Mouse (Mus musculus): ENCODE measurements around the gene Ralbp1.
A peak's percentile ranks its signal among the peaks of the same experiment; 100 is the strongest.

Gene Ralbp1

DNA sequence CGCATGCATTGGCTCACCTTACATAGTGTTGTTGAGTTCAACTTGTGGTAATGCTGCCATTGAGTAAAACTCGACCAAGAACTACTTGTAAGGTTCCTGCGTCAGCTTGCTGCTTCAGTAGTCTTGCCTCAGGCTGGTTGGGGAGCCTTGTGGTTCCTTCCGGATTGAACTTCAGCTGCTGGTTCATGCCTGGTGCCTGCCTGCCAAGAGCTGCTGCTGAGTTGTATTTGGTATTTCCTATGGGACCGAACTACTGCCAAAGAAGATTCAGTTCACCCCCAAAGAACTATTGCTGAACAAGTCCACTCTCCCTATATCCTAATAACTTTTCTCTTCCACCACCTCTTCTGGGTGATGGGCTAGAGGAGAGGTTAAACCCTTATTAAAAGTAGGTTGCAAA is 3.9 kb upstream of the Ralbp1 start:
- peak; percentile 89 for DNase-seq

DNA sequence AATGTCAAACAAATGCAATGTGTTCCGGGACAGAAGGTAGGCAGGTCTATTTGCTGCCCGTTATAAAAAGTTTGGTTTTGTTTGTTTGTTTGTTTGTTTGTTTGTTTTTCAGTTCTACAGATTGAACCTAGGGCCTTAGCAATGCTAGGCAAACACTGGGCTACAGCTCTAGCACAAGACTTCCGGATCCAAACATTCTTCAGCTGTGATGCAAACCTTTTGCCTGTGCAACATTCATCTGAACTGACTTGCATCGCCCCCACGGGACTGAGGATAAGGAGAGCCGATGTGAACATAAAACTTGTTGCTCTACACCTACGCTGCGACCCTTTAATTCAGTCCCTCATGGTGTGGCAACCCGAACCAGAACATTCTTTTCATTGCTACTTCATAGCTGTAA is 973 bp upstream of the Ralbp1 start:
- DNase-seq = peak; percentile 91

DNA sequence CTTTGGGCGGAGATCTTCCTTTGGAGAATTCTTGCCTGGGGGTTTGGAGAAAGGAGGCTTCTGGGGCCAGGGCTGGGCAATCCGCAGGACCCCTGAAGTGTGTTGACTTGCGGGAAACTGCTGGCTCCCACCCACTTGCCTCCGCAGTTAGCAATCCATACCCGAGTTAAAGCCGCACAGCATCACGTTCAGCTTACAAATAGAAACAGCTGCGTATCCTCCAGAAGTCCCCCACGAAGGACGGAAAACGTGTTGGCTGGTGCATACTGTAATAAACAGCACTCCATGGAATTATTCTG is 251 bp downstream of the Ralbp1 start:
- no peak for DNase-seq

DNA sequence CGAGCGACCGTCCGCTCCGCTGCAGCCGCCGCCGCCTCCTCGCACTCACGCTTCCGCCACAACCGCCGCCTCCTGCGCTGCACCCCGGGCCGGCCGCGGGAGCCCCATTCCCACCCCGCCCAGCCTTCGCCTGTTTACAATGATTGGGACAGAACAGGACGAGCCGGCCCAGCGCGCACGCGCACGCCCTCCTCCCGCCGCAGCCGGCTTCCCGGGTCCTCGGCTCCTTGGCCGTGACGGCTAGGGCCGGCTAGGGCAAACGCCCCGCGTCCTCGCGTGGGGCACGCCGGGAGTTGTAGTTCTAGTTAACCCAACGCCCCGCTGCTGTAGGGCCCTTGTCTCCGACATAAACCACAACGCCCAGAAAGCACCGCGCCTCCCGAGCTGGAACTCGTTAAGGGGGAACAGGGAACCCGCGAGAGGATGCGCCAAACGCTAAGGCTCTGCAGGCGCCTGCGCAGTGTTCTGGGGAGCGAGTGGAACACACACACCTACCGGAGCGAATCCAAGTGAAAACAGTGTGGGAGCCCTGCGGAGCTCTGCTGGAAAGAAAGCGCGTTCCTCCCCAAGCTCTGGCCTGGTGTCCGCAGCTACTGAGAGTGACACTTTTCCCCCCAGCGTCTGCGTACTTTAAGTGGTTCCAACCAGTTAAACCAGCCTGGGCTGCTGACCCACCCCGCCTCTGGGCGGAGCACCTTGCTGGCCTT is 754 bp downstream of the Ralbp1 start:
- peak; percentile 100 for DNase-seq

DNA sequence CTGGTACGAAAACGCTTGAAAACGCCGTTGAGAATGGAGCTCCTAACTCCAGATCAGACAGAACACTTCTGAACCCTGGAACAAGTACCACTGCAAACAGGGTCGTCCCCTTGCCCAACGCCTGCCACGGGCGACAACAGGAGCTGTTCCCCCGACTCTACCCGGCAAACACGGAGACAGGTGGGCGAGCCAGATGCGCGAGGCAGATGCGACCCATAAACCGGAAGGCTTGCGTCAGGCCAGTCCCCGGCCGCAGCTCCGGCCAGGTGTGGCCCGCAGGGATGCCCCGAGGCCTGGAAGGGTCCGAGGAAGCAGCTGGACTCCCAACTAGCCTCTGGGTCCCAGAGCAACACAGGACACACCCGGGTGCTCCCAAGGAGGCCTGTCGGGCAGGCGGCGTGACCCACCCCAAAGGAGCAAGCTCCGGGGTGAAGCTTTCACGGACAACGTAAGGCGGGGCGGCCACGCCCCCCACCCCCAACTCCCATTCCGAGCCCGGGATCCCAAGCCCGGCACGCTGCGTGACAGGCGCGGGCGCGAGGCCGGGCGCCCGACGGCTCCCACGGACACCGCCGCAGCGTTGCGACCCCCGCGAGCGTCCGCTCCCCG is 1.4 kb downstream of the Ralbp1 start:
- no peak for DNase-seq

DNA sequence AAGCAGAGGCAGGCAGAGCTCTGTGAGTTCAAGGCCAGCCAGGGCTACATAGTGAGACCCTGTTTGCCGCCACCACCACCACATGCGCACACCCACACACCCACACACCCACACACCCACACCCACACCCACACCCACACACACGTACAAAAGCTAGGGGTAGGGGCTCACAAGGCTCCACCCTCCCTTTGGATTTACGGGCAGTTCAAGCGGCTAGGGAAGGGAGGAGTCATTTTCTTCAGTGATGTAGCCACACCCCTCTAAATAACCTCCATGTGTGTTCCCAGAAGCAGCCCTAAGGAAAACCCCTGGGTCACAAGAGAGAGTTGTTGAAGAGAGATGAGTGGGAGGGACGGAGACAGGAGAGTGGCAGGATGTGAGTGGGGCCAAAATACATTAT is 8.6 kb downstream of the Ralbp1 start:
- peak; percentile 71 for DNase-seq

DNA sequence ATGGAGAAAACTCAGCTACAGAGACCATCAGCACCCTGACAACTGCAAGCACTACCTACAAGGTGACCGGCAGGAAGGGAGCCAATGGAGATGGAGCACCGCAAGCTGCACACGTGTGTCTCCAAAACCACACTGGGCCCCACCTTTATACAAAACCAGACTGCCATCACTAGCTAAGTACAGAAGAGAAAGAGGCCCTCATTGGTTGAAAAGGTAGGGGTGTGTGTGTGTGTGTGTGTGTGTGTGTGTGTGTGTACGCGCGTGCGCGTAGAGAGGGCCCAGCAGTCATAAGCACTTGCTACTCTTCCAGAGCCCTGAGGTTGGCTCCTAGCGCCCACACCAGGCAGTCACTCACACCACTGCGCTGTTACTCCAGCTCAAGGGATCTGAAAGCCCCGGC is 11.8 kb downstream of the Ralbp1 start:
- peak; percentile 72 for DNase-seq

DNA sequence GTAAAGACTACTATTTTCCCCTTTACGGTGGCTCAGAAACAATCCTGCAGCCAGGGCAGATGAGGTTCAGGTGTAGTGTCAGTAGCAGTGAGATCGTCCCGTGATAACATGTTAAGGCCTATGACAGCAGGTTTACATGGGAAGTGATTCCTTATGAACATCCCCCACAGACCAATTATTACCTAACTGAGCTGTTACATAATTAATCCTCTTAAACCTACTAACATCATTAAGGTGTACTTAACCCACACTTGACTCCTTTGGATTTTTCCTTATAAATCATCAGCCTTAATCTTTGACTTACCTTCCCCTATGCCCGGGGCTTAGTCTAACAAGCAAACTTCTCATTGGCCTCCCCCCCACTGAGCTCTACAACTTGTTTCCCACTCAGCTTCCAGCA is 12.4 kb downstream of the Ralbp1 start:
- peak; percentile 35 for DNase-seq

DNA sequence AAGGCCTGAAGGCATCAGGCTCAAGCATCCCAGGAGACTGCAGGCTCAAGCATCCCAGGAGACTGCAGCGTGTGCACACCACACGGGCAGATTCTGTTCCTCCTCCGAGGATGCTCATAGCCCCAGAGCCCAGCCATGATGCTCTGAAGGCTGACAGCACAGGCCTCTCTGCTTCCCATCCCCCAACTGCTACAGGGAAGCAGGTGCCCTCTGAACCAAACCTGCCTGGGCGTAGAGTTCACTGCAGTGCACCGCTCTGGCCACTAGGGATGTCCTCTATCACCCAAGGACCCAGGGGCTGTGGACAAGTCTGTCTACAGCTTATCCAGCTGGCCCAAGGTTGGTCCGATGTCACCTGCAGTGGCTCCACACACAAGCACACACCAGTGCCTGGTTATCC is 12.9 kb downstream of the Ralbp1 start:
- peak; percentile 94 for DNase-seq

DNA sequence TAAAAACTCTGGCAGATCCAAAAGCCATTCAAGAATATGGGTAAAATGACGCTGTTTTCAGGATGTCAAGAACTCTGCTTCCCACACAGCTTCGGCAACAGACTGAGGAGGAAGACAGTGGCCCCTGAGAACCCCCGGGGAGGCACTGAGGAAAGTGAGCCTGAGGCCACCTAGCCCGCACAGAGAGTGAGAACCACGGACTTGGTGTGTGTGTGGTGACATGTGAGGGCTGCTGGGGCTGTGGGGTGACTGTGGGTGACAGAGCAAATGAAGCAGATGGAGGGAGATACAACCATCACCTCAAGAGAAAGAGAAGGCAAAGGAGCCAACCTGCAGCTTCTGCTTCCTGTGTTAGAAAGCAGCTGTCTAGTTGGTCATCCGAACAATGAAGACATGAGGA is 13.5 kb downstream of the Ralbp1 start:
- DNase-seq = peak; percentile 88

DNA sequence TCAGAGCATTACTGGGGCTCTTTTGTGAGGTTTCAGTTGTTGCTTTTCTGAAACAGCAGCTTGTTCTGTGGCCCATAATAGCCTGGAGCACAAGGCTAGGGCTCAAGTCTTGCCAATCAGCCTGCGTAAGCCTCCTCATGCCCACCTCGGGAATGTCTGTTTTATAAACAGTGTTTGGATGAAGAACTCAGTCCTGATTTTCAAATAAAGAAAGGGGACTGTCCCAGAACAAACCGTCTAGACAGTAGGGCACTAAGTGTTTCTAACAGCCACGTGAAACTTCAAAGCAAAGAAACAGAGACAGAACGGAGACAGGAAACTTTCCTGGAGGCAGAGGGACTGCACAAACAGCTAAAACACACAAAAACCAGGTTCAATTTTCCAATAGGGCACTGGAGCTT is 14.0 kb downstream of the Ralbp1 start:
- peak; percentile 75 for DNase-seq

DNA sequence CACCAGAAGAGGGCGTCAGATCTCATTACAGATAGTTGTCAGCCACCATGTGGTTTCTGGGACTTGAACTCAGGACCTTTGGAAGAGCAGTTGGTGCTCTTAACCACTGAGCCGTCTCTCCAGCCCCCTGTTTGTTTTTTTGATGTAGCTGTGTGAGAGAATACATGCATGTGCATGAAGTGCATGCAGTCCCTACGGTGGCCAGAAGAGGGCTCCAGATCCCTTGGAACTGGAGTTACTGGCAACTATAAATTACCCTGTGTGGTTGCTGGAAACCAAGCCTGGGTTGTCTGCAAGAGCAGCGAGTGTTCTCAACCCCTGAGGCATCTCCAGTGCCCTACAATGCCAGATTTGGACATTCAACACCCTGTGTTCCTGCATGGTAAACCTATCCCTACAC is 15.5 kb downstream of the Ralbp1 start:
- DNase-seq = peak; percentile 96

DNA sequence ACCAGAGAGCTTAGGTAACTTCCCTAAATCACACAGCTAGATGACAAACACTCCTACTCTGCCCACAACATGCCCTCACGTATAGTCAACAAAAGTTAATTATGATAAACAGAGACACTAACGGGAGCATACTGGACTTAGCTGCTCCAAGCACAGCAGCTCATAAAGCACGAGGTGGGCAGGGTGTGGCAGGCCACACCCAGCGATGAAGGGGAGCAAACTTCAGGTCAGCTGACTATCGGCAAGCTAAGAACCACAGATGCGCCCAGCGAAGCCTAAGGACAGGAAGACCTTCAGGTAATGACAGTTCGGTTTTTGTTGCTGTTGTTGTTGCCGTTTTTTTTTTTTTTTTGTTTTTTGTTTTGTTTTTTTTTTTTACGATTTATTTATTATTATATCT is 15.9 kb downstream of the Ralbp1 start:
- peak; percentile 86 for DNase-seq

DNA sequence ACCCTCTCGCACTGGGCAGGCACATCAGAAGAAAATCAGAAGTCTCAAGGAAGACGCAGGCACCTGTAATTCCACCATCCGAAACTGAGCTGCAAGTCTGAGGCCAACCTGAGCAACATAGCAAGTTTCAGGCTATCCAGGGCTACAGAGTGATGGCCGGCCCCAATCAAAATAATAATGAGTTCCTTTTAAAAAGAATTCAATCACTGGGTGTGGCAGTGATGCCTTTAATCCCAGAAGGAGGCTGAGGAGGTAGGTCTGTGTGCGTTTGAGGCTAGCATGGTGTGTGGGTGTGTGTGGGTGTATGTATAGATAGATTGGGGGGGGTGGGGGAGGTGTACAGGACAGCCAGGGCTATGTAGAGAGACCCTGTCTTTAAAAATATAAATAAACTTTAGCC is 17.6 kb downstream of the Ralbp1 start:
- DNase-seq = peak; percentile 68

DNA sequence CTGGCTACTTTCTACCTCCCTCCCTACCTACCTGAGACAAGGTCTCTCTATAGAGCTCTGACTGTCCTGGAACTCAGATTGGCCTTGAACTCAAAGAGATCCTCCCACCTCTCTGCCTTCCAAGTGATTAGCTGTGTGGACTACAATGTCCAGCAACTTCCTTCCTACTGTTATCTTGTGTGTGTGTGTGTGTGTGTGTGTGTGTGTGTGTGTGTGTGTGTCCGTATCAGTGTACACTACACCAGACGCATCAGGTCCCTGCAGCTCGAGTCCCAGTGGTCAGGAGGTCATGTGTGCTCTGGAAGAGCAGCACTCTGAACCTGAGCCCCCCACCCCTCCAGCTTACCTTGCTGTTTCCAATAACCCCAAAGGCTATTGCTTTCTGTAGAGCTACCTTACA is 19.4 kb downstream of the Ralbp1 start:
- no peak for DNase-seq

DNA sequence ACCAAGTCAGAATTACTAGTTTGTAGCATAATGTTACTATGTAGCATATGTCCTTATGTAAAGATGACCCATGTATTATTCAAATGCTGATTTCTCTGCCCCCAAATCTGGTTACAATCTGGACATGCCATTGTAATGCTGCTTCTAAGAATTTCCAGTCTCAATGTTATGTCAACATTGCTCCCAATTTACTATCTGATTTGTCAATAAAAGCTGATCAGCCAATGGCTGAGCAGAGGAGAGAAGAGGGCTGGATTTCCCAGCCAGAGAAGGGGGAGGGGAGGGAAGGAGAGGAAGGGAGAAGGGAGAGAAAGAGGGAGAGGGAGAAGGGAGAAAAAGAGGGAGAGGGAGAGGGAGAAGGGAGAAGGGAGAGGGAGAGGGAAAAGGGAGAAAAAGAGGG is 20.3 kb downstream of the Ralbp1 start:
- no peak for DNase-seq

DNA sequence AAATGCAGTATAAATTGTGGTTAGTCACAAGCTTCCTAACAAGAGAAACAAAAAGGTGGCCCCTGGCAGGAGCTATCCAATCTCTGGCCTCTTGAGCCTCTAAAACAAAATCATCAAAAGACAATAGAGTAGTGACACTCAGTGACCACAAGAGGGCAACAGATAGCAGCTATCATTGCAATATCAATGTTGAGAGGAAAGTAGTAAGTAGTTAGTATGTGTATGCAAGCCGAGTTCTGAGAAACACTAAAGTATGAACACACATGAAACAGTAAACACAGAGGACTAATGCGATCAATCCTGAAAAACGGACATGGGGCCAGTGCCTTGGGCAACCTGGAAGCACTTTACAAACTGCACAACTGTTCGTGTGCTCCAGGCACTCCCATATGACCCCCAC is 20.9 kb downstream of the Ralbp1 start:
- DNase-seq = no peak

DNA sequence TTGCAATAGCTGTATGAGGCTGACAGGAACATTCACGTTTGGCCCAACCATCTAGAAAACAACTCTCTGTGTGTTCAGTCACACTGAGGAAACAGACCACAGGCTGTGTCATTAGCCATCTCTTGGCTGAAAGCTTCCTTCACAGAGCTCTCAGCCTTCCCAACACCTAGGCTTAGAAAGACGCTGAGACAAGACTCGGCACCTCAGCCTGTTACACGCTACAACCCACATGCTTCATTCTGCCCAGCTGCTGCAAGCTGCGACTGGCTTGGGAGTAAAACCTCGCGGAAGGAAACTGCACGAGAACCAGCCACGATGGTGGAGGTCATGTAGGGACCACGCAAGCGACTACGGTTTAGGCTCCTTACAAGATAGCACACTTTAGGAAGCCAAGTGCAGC is 21.8 kb downstream of the Ralbp1 start:
- DNase-seq = no peak

DNA sequence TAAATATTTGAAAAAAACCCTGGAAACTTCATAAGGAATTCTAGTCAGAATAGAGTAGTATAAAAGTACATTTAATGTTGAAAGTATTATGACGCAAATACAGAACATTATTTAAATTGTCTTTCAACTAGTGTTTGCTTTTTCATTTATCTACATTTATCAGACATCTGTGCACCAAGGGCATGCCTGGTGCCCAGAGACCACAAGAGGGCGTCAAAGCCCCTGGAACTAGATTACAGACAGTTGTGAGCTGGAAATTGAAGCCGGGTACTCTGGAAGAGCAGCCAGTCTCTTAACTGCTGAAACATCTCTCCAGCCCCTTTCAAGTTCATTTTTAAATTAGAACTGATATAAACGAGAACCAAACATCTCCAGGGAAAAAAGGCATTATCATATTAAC is 23.0 kb downstream of the Ralbp1 start:
- no peak for DNase-seq

DNA sequence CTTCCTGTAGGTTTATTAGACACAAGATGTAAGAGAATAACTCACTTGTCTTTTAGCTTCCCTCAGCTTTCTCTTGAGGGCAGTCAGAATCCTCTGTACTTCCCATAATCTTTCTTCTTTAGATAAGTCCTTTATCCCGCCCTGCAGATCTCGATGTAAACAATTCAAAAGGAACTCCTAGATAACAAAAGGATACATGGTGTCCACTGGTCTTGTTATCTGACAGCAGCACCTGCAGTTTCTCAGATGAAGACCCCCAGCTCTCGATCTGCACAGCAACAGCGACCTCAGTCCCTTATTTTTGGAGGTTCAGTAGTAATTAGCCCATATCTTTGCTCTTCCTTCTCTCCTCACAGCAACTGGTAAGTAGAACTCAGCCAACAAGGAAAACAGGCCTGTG is 28.0 kb downstream of the Ralbp1 start:
- DNase-seq = no peak

DNA sequence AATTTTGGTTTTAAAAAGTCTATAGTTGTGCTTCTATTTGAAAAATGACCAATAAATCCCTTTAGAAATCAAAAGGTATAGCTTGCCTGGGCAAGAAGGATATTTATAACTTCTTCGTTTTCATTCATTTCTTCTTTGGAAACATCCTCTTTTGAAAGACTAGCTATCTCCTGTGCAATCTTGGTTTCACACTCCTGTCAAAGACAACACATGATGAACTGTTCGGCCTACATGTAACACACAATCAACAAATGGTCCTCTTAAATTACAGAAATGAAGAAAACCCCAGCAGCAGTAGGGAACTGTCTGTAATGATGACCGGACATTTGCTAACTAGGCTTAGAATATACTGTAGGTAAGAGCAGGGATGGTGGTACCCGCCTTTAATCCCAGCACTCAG is 31.6 kb downstream of the Ralbp1 start:
- no peak for DNase-seq

DNA sequence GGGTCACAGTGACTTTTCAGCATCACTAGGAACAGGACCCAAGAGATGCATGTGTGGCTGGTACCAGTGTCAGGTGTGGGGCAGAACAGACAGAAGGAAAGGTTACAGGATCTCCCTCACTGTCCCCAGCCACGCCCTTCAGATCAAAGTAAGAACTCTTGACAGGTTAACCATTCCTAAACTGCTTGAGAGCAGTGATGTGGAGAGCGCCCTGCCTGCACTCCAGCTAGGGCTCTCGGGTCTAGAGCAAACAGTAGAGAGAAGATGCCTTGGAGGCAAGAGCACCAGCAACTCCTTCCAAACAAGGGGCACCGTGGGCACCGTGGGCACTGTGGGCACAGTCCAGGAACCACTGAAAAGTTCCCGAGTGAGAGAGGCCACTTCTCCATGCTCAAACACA is 32.3 kb downstream of the Ralbp1 start:
- DNase-seq = no peak

DNA sequence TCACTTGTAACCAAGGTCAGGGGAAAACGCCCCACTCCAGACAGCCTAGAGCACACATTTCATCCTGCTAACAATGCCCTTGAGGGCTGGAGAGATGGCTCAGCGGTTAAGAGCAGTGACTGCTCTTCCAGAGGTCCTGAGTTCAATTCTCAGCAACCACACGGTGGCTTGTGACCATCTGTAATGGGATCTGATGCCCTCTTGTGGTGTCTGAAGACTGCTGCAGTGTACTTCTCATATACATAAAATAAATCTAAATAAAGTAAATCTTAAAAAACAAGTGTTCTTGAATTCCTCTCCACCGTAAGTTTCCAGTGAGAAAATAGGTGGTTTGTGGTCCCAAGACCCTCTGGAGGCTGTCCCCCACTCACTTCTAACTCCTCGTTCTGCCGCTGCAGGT is 33.8 kb downstream of the Ralbp1 start:
- DNase-seq = no peak

DNA sequence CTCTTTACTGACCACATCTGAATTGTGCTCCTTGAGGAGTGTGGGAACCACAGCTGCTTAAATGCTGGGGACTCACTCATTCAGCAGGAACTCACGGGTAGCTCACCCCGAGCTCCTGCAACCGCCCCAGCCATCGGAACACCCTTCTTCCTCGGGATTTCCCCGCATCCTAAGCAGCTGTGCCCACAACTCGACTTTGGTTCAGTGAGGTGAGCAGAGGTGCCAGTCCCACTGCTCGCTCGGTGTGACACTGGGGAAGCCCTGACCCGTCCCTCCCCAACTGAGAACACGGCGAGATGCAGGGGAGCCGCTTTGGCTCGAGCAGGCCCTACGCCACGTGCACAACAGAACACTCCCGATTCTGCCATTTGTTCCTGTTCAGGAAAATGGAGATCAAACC is 35.1 kb downstream of the Ralbp1 start:
- DNase-seq = no peak

DNA sequence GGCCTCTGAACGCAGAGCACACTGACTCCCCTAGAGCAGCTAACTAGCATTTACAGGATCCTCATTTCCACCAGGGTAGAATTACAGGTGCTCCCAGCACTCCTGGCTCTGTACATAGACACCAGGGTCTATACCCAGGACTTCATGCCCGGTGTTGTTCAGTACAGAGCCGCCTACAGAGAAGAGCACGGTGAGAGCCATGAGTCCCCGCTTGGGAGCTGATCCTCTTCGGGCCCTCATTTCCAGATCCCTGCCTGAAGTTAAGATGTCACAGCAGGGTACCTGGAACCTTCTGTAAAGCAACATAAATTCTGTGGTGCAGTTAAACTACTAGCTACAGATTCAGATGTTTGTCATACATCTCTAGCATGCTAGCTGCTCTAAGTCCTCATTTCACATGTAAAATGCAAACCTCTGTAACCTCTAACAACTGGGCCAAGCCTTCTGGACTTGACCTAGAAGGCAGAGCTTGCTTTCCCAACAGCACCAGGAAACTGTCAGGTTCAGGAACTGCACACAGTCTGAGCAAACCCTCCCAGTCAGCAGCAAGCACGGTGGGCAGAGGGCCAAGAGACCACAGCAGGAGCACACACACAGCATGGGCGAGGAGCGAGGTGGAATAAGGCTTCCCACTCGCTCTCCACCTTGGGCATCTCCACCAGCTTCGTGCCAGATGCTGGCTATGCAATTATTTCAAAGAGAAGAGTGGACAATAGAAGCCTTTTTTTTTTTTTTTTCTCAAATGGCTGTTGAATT is 37.7 kb downstream of the Ralbp1 start:
- peak; percentile 82 for DNase-seq
